Mouse (Mus musculus) gastrocnemius, adult 2 months (tissue): ENCODE results near the gene Ctbp1. TPM values are rescaled to one million over a fixed set of nuclear protein-coding genes. Genes with fewer than 3 reads are reported as not detected.
A peak's percentile ranks its signal among the peaks of the same experiment; 100 is the strongest.

Experiments used
- DNase-seq: peaks from one replicate; pipeline ENCODE4 v3.0.0; 2022
- H3K27ac ChIP-seq: fragments of 200-600 bp; 2 replicates; pipeline ENCODE4 v1.8.1; 2022; ENCODE audit warnings: mild to moderate bottlenecking
- H3K4me3 ChIP-seq: fragments of 200-600 bp; 2 replicates; pipeline ENCODE4 v1.8.1; 2022; ENCODE audit warnings: mild to moderate bottlenecking, moderate library complexity
- CTCF ChIP-seq: fragments of 200-600 bp; IDR thresholded peaks from 2 replicates; pipeline ENCODE4 v1.8.1; 2022; ENCODE audit warnings: antibody characterized with exemption, mild to moderate bottlenecking, moderate library complexity
- intact Hi-C: fragments of 180-260 bp; cut with DNase I; formaldehyde crosslinking; loops from one replicate; pipeline ENCODE4 v1.15.1; 2025
- total RNA-seq, 2 experiments: library from RNA; stranded (reverse); gene quantifications; 2 replicates each; pipeline ENCODE4 v1.2.3; 2021

Ctbp1 gene
- total RNA-seq, 2 experiments from 2014 or later, result 223 to 241 TPM

- Histone ChIP-seq H3K27ac (no peak overlapping the region), H3K4me3 (no peak overlapping the region)
- no peak for DNase-seq
- intact Hi-C loops, result loop anchor here (1.0 to 5.0 kb wide), 3 partner anchors 45 to 175 kb away; partner anchors contain the start of gene Uvssa
- no peak for TF ChIP-seq CTCF
These were observed 72.2 kb downstream of the Ctbp1 start for GRCm38 (mm10) chr5:33202516-33203170.

- intact Hi-C loops, result loop anchor here (2.0 to 5.0 kb wide), 2 partner anchors 95 to 176 kb away; partner anchors contain the start of gene Uvssa
- Histone ChIP-seq H3K27ac (no peak overlapping the region), H3K4me3 (no peak overlapping the region)
- no peak for TF ChIP-seq CTCF
- DNase-seq, result no peak
These were observed 73.1 kb downstream of the Ctbp1 start for GRCm38 (mm10) chr5:33201697-33202096.

DNA sequence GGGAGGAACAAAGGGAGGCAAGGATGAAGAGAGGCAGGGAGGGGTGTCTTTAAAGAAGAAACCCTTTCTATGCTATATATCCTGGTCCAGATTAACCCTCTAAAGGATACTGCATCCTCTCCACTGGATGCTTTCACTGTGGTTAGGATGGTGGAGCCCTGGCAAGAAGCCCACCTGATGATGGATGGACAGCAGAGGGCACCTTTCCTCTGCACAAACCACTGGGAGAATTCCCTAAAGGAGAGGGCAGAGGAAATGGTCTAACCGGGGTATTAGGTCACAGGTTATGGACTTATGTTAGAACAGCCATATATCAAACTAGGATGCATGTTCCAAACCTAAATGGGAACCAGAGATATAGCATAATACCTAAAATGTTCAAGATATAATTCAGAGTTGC lies 74.7 kb downstream of the Ctbp1 start:
- intact Hi-C loops, result loop anchor here (5.0 kb wide), 1 partner anchor 177 kb away; the partner anchor contains the start of gene Uvssa
- TF ChIP-seq CTCF, result peak; percentile 9; the same call in 1 of the 2 replicates
- Histone ChIP-seq H3K27ac (no peak overlapping the region), H3K4me3 (no peak overlapping the region)
- no peak for DNase-seq

Other genes starting within 250 kb of the Ctbp1 start
- gene Slc5a1, start 170.8 kb downstream of the Ctbp1 start, total RNA-seq, result not detected
- gene Spon2, start 56.5 kb downstream of the Ctbp1 start, total RNA-seq, result 1 to 10 TPM; 1.4 to 5.4 TPM
- gene Maea, start 60.5 kb upstream of the Ctbp1 start, total RNA-seq, result 10 to 100 TPM; 56.1 to 64.5 TPM
- 1 to 10 TPM; 2.9 to 3.4 TPM for gene Uvssa, start 103.6 kb upstream of the Ctbp1 start, total RNA-seq
- not detected for gene Nkx1-1, start 159.0 kb upstream of the Ctbp1 start, total RNA-seq